Mouse (Mus musculus) erythroblast, embryonic 14.5 days (primary cell): ENCODE data around the gene Med9. TPM values are rescaled to one million over a fixed set of nuclear protein-coding genes. Genes with fewer than 3 reads are reported as not detected.

Experiments
- H3K27me3 ChIP-seq: 2 replicates; pipeline ENCODE4 v1.6.1; 2012; ENCODE audit warnings: inconsistent platforms; ENCODE audit not compliant: control insufficient read depth
- H3K36me3 ChIP-seq: 2 replicates; pipeline ENCODE4 v1.6.1; 2012; ENCODE audit warnings: mild to moderate bottlenecking, inconsistent platforms; ENCODE audit not compliant: control insufficient read depth
- H3K4me1 ChIP-seq: 2 replicates; pipeline ENCODE4 v1.6.1; 2012; ENCODE audit warnings: inconsistent platforms; ENCODE audit not compliant: control insufficient read depth
- H3K4me3 ChIP-seq: replicated peaks from 2 replicates; pipeline ENCODE3; 2012; ENCODE audit warnings: moderate library complexity, mild to moderate bottlenecking, inconsistent platforms
- H3K9me3 ChIP-seq: 2 replicates; pipeline ENCODE4 v1.6.1; 2012; ENCODE audit warnings: low read length, inconsistent platforms, mixed read lengths; ENCODE audit not compliant: control insufficient read depth
- GATA1 ChIP-seq: IDR thresholded peaks from 2 replicates; pipeline ENCODE4 v1.6.1; 2012; ENCODE audit warnings: low read length, inconsistent platforms, mixed read lengths
- TAL1 ChIP-seq: IDR thresholded peaks from 3 replicates; pipeline ENCODE4 v1.6.1; 2012; ENCODE audit warnings: low read length, inconsistent platforms, mixed read lengths
- polyA plus RNA-seq: library from polyadenylated mRNA; stranded (reverse); fragments of >175 nt; gene quantifications from 2 replicates; pipeline ENCODE4 v1.2.3, GENCODE M21; 2012

Med9 gene
- polyA plus RNA-seq, 1 experiment: 4.1 TPM

- Histone ChIP-seq H3K9me3 (peaks cover 5% of the 10 kb centered on the region; the same call in 1 of the 2 replicates), H3K36me3 (peaks cover 44% of the 10 kb centered on the region), H3K4me3 (no peak overlapping the region), H3K4me1 (peaks cover 29% of the 10 kb centered on the region), H3K27me3 (peaks cover 40% of the 10 kb centered on the region)
- no peak for TF ChIP-seq GATA1
- TF ChIP-seq TAL1: no peak
Measured at GRCm38 (mm10) chr11:59961338-59961875, 13.4 kb downstream of the Med9 start.

GRCm38 (mm10) chr11:59962590-59962989 is 14.6 kb downstream of the Med9 start:
- Histone ChIP-seq H3K9me3 (peaks cover 5% of the 10 kb centered on the region; the same call in 1 of the 2 replicates), H3K36me3 (peaks cover 34% of the 10 kb centered on the region), H3K4me3 (no peak overlapping the region), H3K27me3 (peaks cover 41% of the 10 kb centered on the region), H3K4me1 (peaks cover 30% of the 10 kb centered on the region)
- TF ChIP-seq GATA1 (no peak), TAL1 (no peak)

- peaks cover 32% of the 10 kb centered on the region for H3K36me3 ChIP-seq
Measured at GRCm38 (mm10) chr11:59963364-59964162, 15.6 kb downstream of the Med9 start.

GRCm38 (mm10) chr11:59964163-59964758 is 16.3 kb downstream of the Med9 start:
- peaks cover 30% of the 10 kb centered on the region for H3K4me1 ChIP-seq
- peak overlapping the region; percentile 61 for H3K4me3 ChIP-seq

More at GRCm38 (mm10) chr11:59963364-59964162, 15.6 kb downstream of the Med9 start:
- H3K4me3 ChIP-seq: no peak overlapping the region
- peaks cover 41% of the 10 kb centered on the region for H3K27me3 ChIP-seq
- H3K4me1 ChIP-seq: peaks cover 30% of the 10 kb centered on the region
- no peak for TF ChIP-seq TAL1
- TF ChIP-seq GATA1: no peak
- H3K9me3 ChIP-seq: peaks cover 5% of the 10 kb centered on the region; the same call in 1 of the 2 replicates

GRCm38 (mm10) chr11:59964818-59965217 is 16.8 kb downstream of the Med9 start, which contains the start of gene Rasd1:
Gene Rasd1, minus strand, starts transcription at chr11:59964944.
- Histone ChIP-seq H3K4me3 (peak within 1 kb of the TSS; percentile 61), H3K9me3 (peaks cover 5% of the 10 kb centered on the region; the same call in 1 of the 2 replicates), H3K4me1 (peaks cover 30% of the 10 kb centered on the region), H3K27me3 (peaks cover 41% of the 10 kb centered on the region), H3K36me3 (peaks cover 28% of the 10 kb centered on the region)
- TF ChIP-seq TAL1: no peak
- TF ChIP-seq GATA1: no peak

More at GRCm38 (mm10) chr11:59964163-59964758, 16.3 kb downstream of the Med9 start:
- Histone ChIP-seq H3K27me3 (peaks cover 41% of the 10 kb centered on the region), H3K36me3 (peaks cover 32% of the 10 kb centered on the region), H3K9me3 (peaks cover 5% of the 10 kb centered on the region; the same call in 1 of the 2 replicates)
- TF ChIP-seq GATA1: no peak
- no peak for TF ChIP-seq TAL1

GRCm38 (mm10) chr11:59965227-59966101 is 17.5 kb downstream of the Med9 start:
- Histone ChIP-seq H3K4me3 (peak overlapping the region; percentile 61), H3K36me3 (peaks cover 22% of the 10 kb centered on the region), H3K4me1 (peaks cover 28% of the 10 kb centered on the region), H3K27me3 (peaks cover 41% of the 10 kb centered on the region), H3K9me3 (peaks cover 5% of the 10 kb centered on the region; the same call in 1 of the 2 replicates)
- TF ChIP-seq GATA1: no peak
- TF ChIP-seq TAL1: no peak

GRCm38 (mm10) chr11:59966102-59966483 is 18.1 kb downstream of the Med9 start:
- peaks cover 5% of the 10 kb centered on the region; the same call in 1 of the 2 replicates for H3K9me3 ChIP-seq
- peaks cover 24% of the 10 kb centered on the region for H3K4me1 ChIP-seq
- H3K4me3 ChIP-seq: no peak overlapping the region
- peaks cover 41% of the 10 kb centered on the region for H3K27me3 ChIP-seq
- peaks cover 16% of the 10 kb centered on the region for H3K36me3 ChIP-seq
- TF ChIP-seq GATA1 (no peak), TAL1 (no peak)

- H3K4me3 ChIP-seq: no peak overlapping the region
- H3K36me3 ChIP-seq: peaks cover under 1% of the 10 kb centered on the region; the same call in 1 of the 2 replicates
- TF ChIP-seq TAL1: no peak
- no peak for TF ChIP-seq GATA1
- H3K27me3 ChIP-seq: peaks cover 37% of the 10 kb centered on the region
- H3K9me3 ChIP-seq: peaks cover 5% of the 10 kb centered on the region; the same call in 1 of the 2 replicates
- H3K4me1 ChIP-seq: peaks cover 24% of the 10 kb centered on the region
Measured at GRCm38 (mm10) chr11:59967765-59968164, 19.8 kb downstream of the Med9 start.
